Mouse (Mus musculus) right cerebral cortex, postnatal 10 days (tissue): Measurements from ENCODE around the gene Ildr1.

ENCODE experiments used
- DNase-seq, 2 experiments: peaks; one replicate each; pipeline ENCODE4 v3.0.0; 2021; ENCODE audit warnings: low spot score in 2 of 2

Ildr1 gene

GRCm38 (mm10) chr16:36693818-36694413 lies at the start of gene Ildr1:
Ildr1 (plus strand) TSS chr16:36693978.
- DNase-seq = no peak

GRCm38 (mm10) chr16:36645124-36645523 lies 48.7 kb upstream of the Ildr1 start:
- DNase-seq = no peak

GRCm38 (mm10) chr16:36649304-36649703 lies 44.5 kb upstream of the Ildr1 start:
- DNase-seq = no peak

- no peak for DNase-seq
Measured at GRCm38 (mm10) chr16:36650511-36650910, 43.3 kb upstream of the Ildr1 start.

GRCm38 (mm10) chr16:36651174-36651766 lies 42.5 kb upstream of the Ildr1 start:
- DNase-seq = no peak

- DNase-seq = no peak
Measured at GRCm38 (mm10) chr16:36655199-36655598, 38.6 kb upstream of the Ildr1 start.

GRCm38 (mm10) chr16:36655910-36656309 lies 37.9 kb upstream of the Ildr1 start:
- DNase-seq = no peak

GRCm38 (mm10) chr16:36661330-36661729 lies 32.4 kb upstream of the Ildr1 start:
- no peak for DNase-seq

- DNase-seq = no peak
Measured at GRCm38 (mm10) chr16:36663484-36663883, 30.3 kb upstream of the Ildr1 start.

GRCm38 (mm10) chr16:36665782-36666181 lies 28.0 kb upstream of the Ildr1 start, which contains the start of gene Cd86:
Cd86 (minus strand) TSS chr16:36666081.
- no peak for DNase-seq

GRCm38 (mm10) chr16:36666448-36667017 lies 27.2 kb upstream of the Ildr1 start:
- DNase-seq = no peak

GRCm38 (mm10) chr16:36670590-36670989 lies 23.2 kb upstream of the Ildr1 start:
- DNase-seq = no peak

- no peak for DNase-seq
Measured at GRCm38 (mm10) chr16:36673196-36673595, 20.6 kb upstream of the Ildr1 start.

GRCm38 (mm10) chr16:36674457-36675204 lies 19.1 kb upstream of the Ildr1 start:
- no peak for DNase-seq

GRCm38 (mm10) chr16:36675304-36675703 lies 18.5 kb upstream of the Ildr1 start:
- no peak for DNase-seq

- no peak for DNase-seq
Measured at GRCm38 (mm10) chr16:36675902-36676301, 17.9 kb upstream of the Ildr1 start.

- no peak for DNase-seq
Measured at GRCm38 (mm10) chr16:36681829-36682228, 11.9 kb upstream of the Ildr1 start.

- no peak for DNase-seq
Measured at GRCm38 (mm10) chr16:36684325-36684918, 9.4 kb upstream of the Ildr1 start.

- no peak for DNase-seq
Measured at GRCm38 (mm10) chr16:36688076-36688475, 5.7 kb upstream of the Ildr1 start.

GRCm38 (mm10) chr16:36691484-36691883 lies 2.3 kb upstream of the Ildr1 start:
- DNase-seq = no peak

GRCm38 (mm10) chr16:36694798-36695290 lies 1.1 kb downstream of the Ildr1 start:
- no peak for DNase-seq

GRCm38 (mm10) chr16:36697331-36697730 lies 3.6 kb downstream of the Ildr1 start:
- no peak for DNase-seq
